Mouse (Mus musculus): ENCODE measurements around the gene Man2b1. TPM values are rescaled to one million over a fixed set of nuclear protein-coding genes. Genes with fewer than 3 reads are reported as not detected.
"Not testable (repeated sequence)": the region's sequence is repeated elsewhere in the genome, so short reads cannot be mapped to it uniquely, and the experiment has no call there.

The Man2b1 gene
- polyA plus RNA-seq, 1 experiment from 2014 or later: 16.9 TPM

- Histone ChIP-seq H3K27me3 (no peaks in the 10 kb centered on the region), H3K4me2 (replicated peaks) (no peak overlapping the region), H3K36me3 (peaks cover 37% of the 10 kb centered on the region), H3K4me3 (no peak overlapping the region), H3K4me1 (no peaks in the 10 kb centered on the region), H3K27ac (replicated peaks) (no peak overlapping the region), H3K9ac (replicated peaks) (no peak overlapping the region), H3K9me3 (no peaks in the 10 kb centered on the region)
- 95% methylated on average over 7 of the region's 7 CpGs for whole genome bisulfite sequencing
- ATAC-seq (replicated peaks): no peak
Observed at GRCm38 (mm10) chr8:85095566-85095965, 12.5 kb downstream of the Man2b1 start.

GRCm38 (mm10) chr8:85096196-85096595 is 13.1 kb downstream of the Man2b1 start:
- ATAC-seq (replicated peaks): no peak
- peaks cover 37% of the 10 kb centered on the region for H3K36me3 ChIP-seq

GRCm38 (mm10) chr8:85096850-85097249 is 13.8 kb downstream of the Man2b1 start:
- ATAC-seq (replicated peaks): no peak
- H3K4me3 ChIP-seq: no peak overlapping the region
- no peak overlapping the region for H3K4me2 ChIP-seq (replicated peaks)
- 92% methylated on average over 4 of the region's 4 CpGs for WGBS
- H3K27me3 ChIP-seq: no peaks in the 10 kb centered on the region
- no peaks in the 10 kb centered on the region for H3K9me3 ChIP-seq
- H3K9ac ChIP-seq (replicated peaks): no peak overlapping the region
- H3K4me1 ChIP-seq: no peaks in the 10 kb centered on the region
- no peak overlapping the region for H3K27ac ChIP-seq (replicated peaks)
- H3K36me3 ChIP-seq: peaks cover 37% of the 10 kb centered on the region

More at GRCm38 (mm10) chr8:85096196-85096595, 13.1 kb downstream of the Man2b1 start:
- H3K27me3 ChIP-seq: no peaks in the 10 kb centered on the region
- H3K4me2 ChIP-seq (replicated peaks): no peak overlapping the region
- H3K27ac ChIP-seq (replicated peaks): no peak overlapping the region
- no peaks in the 10 kb centered on the region for H3K4me1 ChIP-seq
- no peak overlapping the region for H3K4me3 ChIP-seq
- 94% methylated on average over 16 of the region's 16 CpGs for WGBS
- no peaks in the 10 kb centered on the region for H3K9me3 ChIP-seq
- no peak overlapping the region for H3K9ac ChIP-seq (replicated peaks)

- Histone ChIP-seq H3K4me1 (no peaks in the 10 kb centered on the region), H3K9me3 (no peaks in the 10 kb centered on the region), H3K27ac (replicated peaks) (no peak overlapping the region), H3K4me2 (replicated peaks) (no peak overlapping the region), H3K36me3 (peaks cover 31% of the 10 kb centered on the region), H3K9ac (replicated peaks) (no peak overlapping the region), H3K27me3 (no peaks in the 10 kb centered on the region), H3K4me3 (no peak overlapping the region)
- no peak for ATAC-seq (replicated peaks)
- 86% methylated on average over 4 of the region's 4 CpGs for WGBS
Observed at GRCm38 (mm10) chr8:85100076-85100665, 17.1 kb downstream of the Man2b1 start.

- H3K4me1 ChIP-seq: no peaks in the 10 kb centered on the region
- ATAC-seq (replicated peaks): no peak
- H3K4me3 ChIP-seq: no peak overlapping the region
- H3K27ac ChIP-seq (replicated peaks): no peak overlapping the region
- peaks cover 26% of the 10 kb centered on the region for H3K36me3 ChIP-seq
- no peaks in the 10 kb centered on the region; the same call in 1 of the 2 replicates for H3K9me3 ChIP-seq
- no peak overlapping the region for H3K4me2 ChIP-seq (replicated peaks)
- WGBS: 95% methylated on average over 10 of the region's 10 CpGs
- no peak overlapping the region for H3K9ac ChIP-seq (replicated peaks)
- no peaks in the 10 kb centered on the region for H3K27me3 ChIP-seq
Observed at GRCm38 (mm10) chr8:85113241-85113640, 30.2 kb downstream of the Man2b1 start.

GRCm38 (mm10) chr8:85115501-85115900 is 32.4 kb downstream of the Man2b1 start:
- ATAC-seq (replicated peaks): no peak
- Histone ChIP-seq H3K27ac (replicated peaks) (no peak overlapping the region), H3K4me2 (replicated peaks) (no peak overlapping the region), H3K4me1 (no peaks in the 10 kb centered on the region), H3K9ac (replicated peaks) (no peak overlapping the region), H3K27me3 (no peaks in the 10 kb centered on the region), H3K4me3 (no peak overlapping the region), H3K9me3 (no peaks in the 10 kb centered on the region; the same call in 1 of the 2 replicates), H3K36me3 (peaks cover 14% of the 10 kb centered on the region; the same call in 1 of the 2 replicates)
- 80% methylated on average over 4 of the region's 4 CpGs for WGBS

GRCm38 (mm10) chr8:85116984-85117383 is 33.9 kb downstream of the Man2b1 start:
- 92% methylated on average over 7 of the region's 7 CpGs for WGBS
- H3K9ac ChIP-seq (replicated peaks): no peak overlapping the region
- H3K27ac ChIP-seq (replicated peaks): no peak overlapping the region
- no peak overlapping the region for H3K4me2 ChIP-seq (replicated peaks)
- no peaks in the 10 kb centered on the region for H3K4me1 ChIP-seq
- H3K4me3 ChIP-seq: no peak overlapping the region
- no peaks in the 10 kb centered on the region for H3K36me3 ChIP-seq
- no peak for ATAC-seq (replicated peaks)
- no peaks in the 10 kb centered on the region; the same call in 1 of the 2 replicates for H3K9me3 ChIP-seq
- no peaks in the 10 kb centered on the region for H3K27me3 ChIP-seq

GRCm38 (mm10) chr8:85119052-85119981 is 36.2 kb downstream of the Man2b1 start:
- ATAC-seq (replicated peaks): peak; percentile 93
- WGBS: 7% methylated on average over 37 of the region's 37 CpGs

GRCm38 (mm10) chr8:85120251-85120650 is 37.2 kb downstream of the Man2b1 start:
- not testable (repeated sequence) for H3K36me3 ChIP-seq; H3K4me1 ChIP-seq; H3K4me3 ChIP-seq; ATAC-seq (replicated peaks); H3K9me3 ChIP-seq; H3K27me3 ChIP-seq; H3K27ac ChIP-seq (replicated peaks); H3K4me2 ChIP-seq (replicated peaks); H3K9ac ChIP-seq (replicated peaks)
- WGBS: 78% methylated on average over 5 of the region's 5 CpGs

More at GRCm38 (mm10) chr8:85119052-85119981, 36.2 kb downstream of the Man2b1 start:
- Histone ChIP-seq H3K4me1 (no peaks in the 10 kb centered on the region), H3K27ac (replicated peaks) (peak overlapping the region; percentile 64), H3K9me3 (no peaks in the 10 kb centered on the region), H3K4me3 (peak overlapping the region; percentile 65), H3K4me2 (replicated peaks) (peak overlapping the region; percentile 81), H3K9ac (replicated peaks) (peak overlapping the region; percentile 70), H3K27me3 (no peaks in the 10 kb centered on the region), H3K36me3 (no peaks in the 10 kb centered on the region)

GRCm38 (mm10) chr8:85122995-85123394 is 39.9 kb downstream of the Man2b1 start, which contains the start of gene Zfp791:
Gene Zfp791 (minus strand): TSS chr8:85123095.
- no peaks in the 10 kb centered on the region for H3K36me3 ChIP-seq
- no peaks in the 10 kb centered on the region for H3K27me3 ChIP-seq
- H3K4me2 ChIP-seq (replicated peaks): no peak within 1 kb of the TSS
- H3K27ac ChIP-seq (replicated peaks): no peak within 1 kb of the TSS
- WGBS: 81% methylated on average over 3 of the region's 3 CpGs
- no peak within 1 kb of the TSS for H3K9ac ChIP-seq (replicated peaks)
- no peaks in the 10 kb centered on the region for H3K9me3 ChIP-seq
- H3K4me3 ChIP-seq: no peak within 1 kb of the TSS
- H3K4me1 ChIP-seq: no peaks in the 10 kb centered on the region
- ATAC-seq (replicated peaks): no peak

GRCm38 (mm10) chr8:85123691-85124090 is 40.6 kb downstream of the Man2b1 start:
- Histone ChIP-seq H3K4me3 (no peak overlapping the region), H3K4me2 (replicated peaks) (no peak overlapping the region), H3K36me3 (no peaks in the 10 kb centered on the region), H3K9ac (replicated peaks) (no peak overlapping the region), H3K27ac (replicated peaks) (no peak overlapping the region), H3K27me3 (no peaks in the 10 kb centered on the region), H3K4me1 (no peaks in the 10 kb centered on the region), H3K9me3 (no peaks in the 10 kb centered on the region)
- 90% methylated on average over 8 of the region's 8 CpGs for WGBS
- no peak for ATAC-seq (replicated peaks)

GRCm38 (mm10) chr8:85132335-85132734 is 49.3 kb downstream of the Man2b1 start:
- no peak overlapping the region for H3K4me2 ChIP-seq (replicated peaks)
- H3K27ac ChIP-seq (replicated peaks): no peak overlapping the region
- no peaks in the 10 kb centered on the region for H3K9me3 ChIP-seq
- H3K36me3 ChIP-seq: no peaks in the 10 kb centered on the region
- H3K27me3 ChIP-seq: 0 out of 2 replicates have a peak, but pooled peaks cover 5% of the 10 kb centered on the region
- 79% methylated on average over 1 of the region's 1 CpGs for WGBS
- no peak for ATAC-seq (replicated peaks)
- H3K4me1 ChIP-seq: no peaks in the 10 kb centered on the region
- H3K9ac ChIP-seq (replicated peaks): no peak overlapping the region
- no peak overlapping the region for H3K4me3 ChIP-seq

Data from forebrain, embryonic 15.5 days (tissue).